ENCODE assay signal across 8 mouse cellular contexts in the genomic region with DNA sequence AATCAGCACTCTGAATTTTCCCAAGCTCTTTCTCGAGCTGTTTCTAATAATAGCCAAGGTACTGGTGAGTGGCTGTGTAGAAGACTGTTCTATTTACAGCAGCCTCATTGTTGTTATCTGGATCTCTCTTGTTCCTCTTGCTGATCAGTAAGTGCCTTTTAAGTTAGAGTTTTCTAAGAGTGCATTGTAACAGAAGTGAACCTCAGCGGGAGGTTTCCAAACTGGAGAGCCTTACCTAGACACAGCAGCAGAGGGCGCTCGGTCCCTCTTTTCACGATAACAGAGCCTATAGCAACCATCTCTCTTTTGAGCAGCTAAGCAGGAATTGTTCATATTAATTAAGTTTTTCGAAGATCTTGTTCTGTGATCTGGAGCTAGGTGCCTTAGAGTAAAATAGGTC.
DNase-seq lines count a peak whose midpoint lies in the region; ATAC-seq and TF ChIP-seq lines count a peak whose summit lies in the region.

No protein-coding gene starts in this region.

- H3K9me3 ChIP-seq in hindbrain, embryonic 16.5 days (ENCODE audit: control insufficient read depth, low read length): no peaks in the 10 kb centered on the region
- no peaks in the 10 kb centered on the region for H3K9me3 ChIP-seq in midbrain, embryonic 12.5 days

- peak overlapping the region; percentile 68 for H3K27ac ChIP-seq in hindbrain, embryonic 16.5 days (ENCODE audit: low read depth, low read length)
- H3K27ac ChIP-seq in left cerebral cortex, adult 2 months: peak overlapping the region; percentile 25; the same call in 1 of the 2 replicates
- peak overlapping the region; percentile 84 for H3K27ac ChIP-seq in midbrain, embryonic 12.5 days (replicated peaks)

- DNase-seq in heart, adult 11 months: peak; percentile 83
- DNase-seq in heart, postnatal 25 days (ENCODE audit: low spot score): no peak
- peak; percentile 43 for DNase-seq in cerebellum, adult 9-11 months
- peak; percentile 26 to 71 for DNase-seq in frontal cortex, postnatal 10 days (ENCODE audit: low spot score in 2 of 2)
- peak; percentile 74 to 82 for DNase-seq in left cerebral cortex, adult 2 months (ENCODE audit: extremely low spot score in 1 of 2, low spot score in 2 of 2)
- peak; percentile 15 to 62 for DNase-seq in spleen, adult 18-20 months

- H3K27me3 ChIP-seq in hindbrain, embryonic 16.5 days (replicated peaks; ENCODE audit: control insufficient read depth, insufficient read depth, low read length): no peaks in the 10 kb centered on the region
- peaks cover 68% of the 10 kb centered on the region for H3K27me3 ChIP-seq in midbrain, embryonic 12.5 days

- H3K4me2 ChIP-seq in hindbrain, embryonic 16.5 days (ENCODE audit: low read length): peak overlapping the region; percentile 24; the same call in 1 of the 2 replicates
- H3K4me2 ChIP-seq in midbrain, embryonic 12.5 days (replicated peaks): peak overlapping the region; percentile 22

- H3K4me1 ChIP-seq in hindbrain, embryonic 16.5 days (ENCODE audit: control insufficient read depth, insufficient read depth, low read depth, low read length): peaks cover 14% of the 10 kb centered on the region
- peaks cover 36% of the 10 kb centered on the region for H3K4me1 ChIP-seq in midbrain, embryonic 12.5 days

- H3K36me3 ChIP-seq in hindbrain, embryonic 16.5 days (ENCODE audit: control insufficient read depth, insufficient read depth, low read length): no peaks in the 10 kb centered on the region
- no peaks in the 10 kb centered on the region for H3K36me3 ChIP-seq in midbrain, embryonic 12.5 days

- H3K9ac ChIP-seq in hindbrain, embryonic 16.5 days (ENCODE audit: low read depth, low read length): no peak overlapping the region
- H3K9ac ChIP-seq in midbrain, embryonic 12.5 days (replicated peaks): no peak overlapping the region

- under 1% methylated on average over 6 of the region's 6 CpGs for WGBS in hindbrain, embryonic 16.5 days
- WGBS in midbrain, embryonic 12.5 days: 2% methylated on average over 6 of the region's 6 CpGs

- ATAC-seq in hindbrain, embryonic 16.5 days: peak; percentile 38
- no peak for ATAC-seq in midbrain, embryonic 12.5 days (ENCODE audit: low FRiP score, low read depth)

- intact Hi-C loops in heart, postnatal 25 days (cut with DNase I): loop anchor here (10.0 kb wide), 1 partner anchor 443 kb away; no protein-coding TSS in a partner anchor
- intact Hi-C loops in left cerebral cortex, adult 2 months (cut with DNase I): loop anchor here (1.0 to 5.0 kb wide), 3 partner anchors 210 to 1030 kb away; no protein-coding TSS in a partner anchor

- H3K4me3 ChIP-seq in hindbrain, embryonic 16.5 days (ENCODE audit: low read length): no peak overlapping the region
- no peak overlapping the region for H3K4me3 ChIP-seq in left cerebral cortex, adult 2 months
- H3K4me3 ChIP-seq in midbrain, embryonic 12.5 days: no peak overlapping the region

- peak; percentile 92 for TF ChIP-seq CTCF in left cerebral cortex, adult 2 months (IDR thresholded peaks at IDR 0.05)

Comparison
In these comparisons a context has a peak if more than half of its experiments do, and no peak if none do; other contexts are left out.
1. H3K27ac ChIP-seq: peak in every context shown above with its lines; median percentile 84 in midbrain, embryonic 12.5 days; 68 in hindbrain, embryonic 16.5 days; 25 in left cerebral cortex, adult 2 months.